Mouse (Mus musculus) bone marrow, adult 2 months (tissue): ENCODE data around the gene Ccdc78. TPM values are rescaled to one million over a fixed set of nuclear protein-coding genes. Genes with fewer than 3 reads are reported as not detected.
"Not testable (repeated sequence)": the region's sequence is repeated elsewhere in the genome, so short reads cannot be mapped to it uniquely, and the experiment has no call there.

Source experiments
- H3K27ac ChIP-seq: fragments of 200-500 bp; 2 replicates; pipeline ENCODE4 v1.5.1; 2012; ENCODE audit warnings: low read depth, mild to moderate bottlenecking, control low read depth, inconsistent platforms, low read length; ENCODE audit not compliant: control insufficient read depth, poor library complexity, insufficient read depth
- H3K4me1 ChIP-seq: fragments of 200-500 bp; 2 replicates; pipeline ENCODE4 v1.6.1; 2011; ENCODE audit warnings: low read length; ENCODE audit not compliant: control insufficient read depth, insufficient read depth
- H3K4me3 ChIP-seq: fragments of 200-500 bp; replicated peaks from 2 replicates; pipeline ENCODE3; 2011; ENCODE audit warnings: mild to moderate bottlenecking, low read depth, low read length, control low read depth; ENCODE audit not compliant: control insufficient read depth
- CTCF ChIP-seq: fragments of 200-500 bp; IDR thresholded peaks from 2 replicates; pipeline ENCODE4 v1.5.1; 2011; ENCODE audit warnings: low read length, control low read depth; ENCODE audit not compliant: control insufficient read depth, insufficient read depth
- POLR2A ChIP-seq: fragments of 200-500 bp; IDR thresholded peaks from 2 replicates; pipeline ENCODE4 v1.6.1; 2011; ENCODE audit warnings: low read depth, mild to moderate bottlenecking, control low read depth, low read length, borderline replicate concordance; ENCODE audit not compliant: control insufficient read depth
- WGBS: fragments of 180-500 bp; shearing (Covaris S2); methylation state at CpG from one replicate; pipeline ENCODE4 v1.1.7; 2018; 5-methylcytosine and 5-hydroxymethylcytosine counted together
- polyA plus RNA-seq: library from polyadenylated mRNA; stranded (reverse); fragments of >200 nt; gene quantifications from 2 replicates; pipeline ENCODE4 v1.2.4, GENCODE M21; 2011; ENCODE audit warnings: low replicate concordance; ENCODE audit not compliant: missing spikeins, insufficient read depth, insufficient read length

Ccdc78 gene
- polyA plus RNA-seq, 1 experiment: not detected

- WGBS: 16% methylated on average over 10 of the region's 10 CpGs
- no peak for TF ChIP-seq POLR2A
- TF ChIP-seq CTCF: no peak
- Histone ChIP-seq H3K4me3 (no peak overlapping the region), H3K27ac (no peak overlapping the region), H3K4me1 (no peaks in the 10 kb centered on the region)
These were observed 16.6 kb downstream of the Ccdc78 start for GRCm38 (mm10) chr17:25802825-25803517.

- Histone ChIP-seq H3K4me1 (no peaks in the 10 kb centered on the region), H3K4me3 (no peak overlapping the region), H3K27ac (no peak overlapping the region)
- 64% methylated on average over 4 of the region's 4 CpGs for WGBS
- TF ChIP-seq POLR2A: no peak
- no peak for TF ChIP-seq CTCF
These were observed 20.1 kb downstream of the Ccdc78 start for GRCm38 (mm10) chr17:25806507-25806906.

- not testable (repeated sequence) for H3K4me1 ChIP-seq, H3K4me3 ChIP-seq, H3K27ac ChIP-seq
- WGBS: 21% methylated on average over 2 of the region's 2 CpGs
These were observed 21.1 kb downstream of the Ccdc78 start for GRCm38 (mm10) chr17:25807452-25807851.

GRCm38 (mm10) chr17:25808028-25808427 is 21.6 kb downstream of the Ccdc78 start:
- TF ChIP-seq CTCF (no peak), POLR2A (no peak)
- no peak overlapping the region for H3K4me3 ChIP-seq
- WGBS: 41% methylated on average over 5 of the region's 5 CpGs
- no peaks in the 10 kb centered on the region for H3K4me1 ChIP-seq
- H3K27ac ChIP-seq: no peak overlapping the region

- H3K4me1 ChIP-seq: no peaks in the 10 kb centered on the region
- H3K27ac ChIP-seq: no peak within 1 kb of the TSS
- no peak within 1 kb of the TSS for H3K4me3 ChIP-seq
- under 1% methylated on average over 97 of the region's 100 CpGs for WGBS
- TF ChIP-seq CTCF: no peak
- TF ChIP-seq POLR2A: no peak
These were observed 22.6 kb downstream of the Ccdc78 start, which contains the start of gene Fbxl16 for GRCm38 (mm10) chr17:25808789-25809605. TSS of gene Fbxl16 (plus strand) at chr17:25809085.

GRCm38 (mm10) chr17:25809606-25810340 is 23.4 kb downstream of the Ccdc78 start:
- H3K4me1 ChIP-seq: no peaks in the 10 kb centered on the region
- no peak overlapping the region for H3K4me3 ChIP-seq
- WGBS: 14% methylated on average over 25 of the region's 25 CpGs
- TF ChIP-seq CTCF: no peak
- TF ChIP-seq POLR2A: no peak
- H3K27ac ChIP-seq: no peak overlapping the region

GRCm38 (mm10) chr17:25810890-25811289 is 24.5 kb downstream of the Ccdc78 start:
- TF ChIP-seq POLR2A: no peak
- no peak for TF ChIP-seq CTCF
- 63% methylated on average over 4 of the region's 4 CpGs for WGBS
- no peaks in the 10 kb centered on the region for H3K4me1 ChIP-seq
- H3K27ac ChIP-seq: no peak overlapping the region
- H3K4me3 ChIP-seq: no peak overlapping the region

GRCm38 (mm10) chr17:25813471-25813870 is 27.1 kb downstream of the Ccdc78 start:
- Histone ChIP-seq H3K4me3 (no peak overlapping the region), H3K27ac (no peak overlapping the region), H3K4me1 (no peaks in the 10 kb centered on the region)
- 2% methylated on average over 20 of the region's 20 CpGs for WGBS
- TF ChIP-seq CTCF (peak; percentile 46; the same call in 1 of the 2 replicates), POLR2A (no peak)
